Mouse (Mus musculus) embryonic facial prominence, embryonic 10.5 days (tissue): ENCODE data around the gene Gmcl1. TPM values are rescaled to one million over a fixed set of nuclear protein-coding genes. Genes with fewer than 3 reads are reported as not detected.

Experiments
- DNase-seq: peaks from one replicate; pipeline ENCODE4 v3.0.0-alpha.2; 2017; ENCODE audit warnings: low spot score
- H3K27ac ChIP-seq: fragments of 300-500 bp; sonication (generic); replicated peaks from 2 replicates; pipeline ENCODE4 v1.5.1; 2016; ENCODE audit warnings: mild to moderate bottlenecking
- H3K27me3 ChIP-seq: fragments of 300-500 bp; sonication (generic); replicated peaks from 2 replicates; pipeline ENCODE4 v1.6.1; 2016; ENCODE audit warnings: low read depth, mild to moderate bottlenecking; ENCODE audit not compliant: poor library complexity, severe bottlenecking
- H3K36me3 ChIP-seq: fragments of 300-500 bp; sonication (generic); replicated peaks from 2 replicates; pipeline ENCODE4 v1.6.1; 2016; ENCODE audit warnings: mild to moderate bottlenecking, moderate library complexity
- H3K4me1 ChIP-seq: fragments of 300-500 bp; sonication (generic); 2 replicates; pipeline ENCODE4 v1.6.1; 2016
- H3K4me3 ChIP-seq: fragments of 300-500 bp; sonication (generic); 2 replicates; pipeline ENCODE4 v1.5.1; 2016; ENCODE audit warnings: mild to moderate bottlenecking, moderate library complexity
- H3K9me3 ChIP-seq: fragments of 300-500 bp; sonication (generic); 2 replicates; pipeline ENCODE4 v1.6.1; 2016; ENCODE audit warnings: mild to moderate bottlenecking
- WGBS: fragments of 180-500 bp; shearing (Covaris S2); methylation state at CpG from one replicate; pipeline ENCODE4 v1.1.7; 2016; 5-methylcytosine and 5-hydroxymethylcytosine counted together
- polyA plus RNA-seq: library from polyadenylated mRNA; unstranded; fragments of >200 nt; fragmentation: Nextera tagmentation; extraction: Ambion mirVana; gene quantifications from 2 replicates; pipeline ENCODE4 v1.2.1, GENCODE M21; 2016

The Gmcl1 gene
- polyA plus RNA-seq, 1 experiment from 2014 or later, result 36.3 TPM

DNA sequence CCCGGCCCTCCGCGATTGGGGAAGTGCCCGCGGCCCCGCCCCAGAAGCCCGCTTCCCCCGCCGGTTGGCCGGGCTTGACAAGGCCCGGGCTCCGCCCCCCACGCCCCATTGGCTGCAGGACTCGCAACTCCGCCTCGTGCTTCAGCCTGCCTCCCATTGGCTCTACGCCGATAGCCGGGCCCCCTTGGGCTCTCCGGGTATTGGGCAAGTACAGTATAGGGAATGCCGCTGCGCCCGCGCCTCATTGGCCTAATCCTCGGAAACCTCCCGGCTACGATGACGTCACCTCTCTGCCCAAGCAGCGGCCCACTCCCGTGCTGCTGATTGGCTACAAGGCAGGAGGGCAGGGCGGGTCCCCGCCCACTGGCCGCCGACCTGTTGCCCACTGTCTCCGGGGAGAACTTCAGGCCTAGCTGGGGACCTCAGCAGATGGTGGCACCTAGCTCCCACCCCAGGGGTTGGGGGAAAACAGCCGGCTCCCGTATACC, 63.9 kb downstream of the Gmcl1 start:
- DNase-seq, result peak; percentile 100
- peaks cover 34% of the 10 kb centered on the region for H3K36me3 ChIP-seq
- no peaks in the 10 kb centered on the region for H3K9me3 ChIP-seq
- H3K4me3 ChIP-seq, result peak overlapping the region; percentile 88
- H3K27ac ChIP-seq, result peak overlapping the region; percentile 73
- no peaks in the 10 kb centered on the region for H3K27me3 ChIP-seq
- WGBS, result 1% methylated on average over 37 of the region's 37 CpGs
- H3K4me1 ChIP-seq, result peaks cover 23% of the 10 kb centered on the region

DNA sequence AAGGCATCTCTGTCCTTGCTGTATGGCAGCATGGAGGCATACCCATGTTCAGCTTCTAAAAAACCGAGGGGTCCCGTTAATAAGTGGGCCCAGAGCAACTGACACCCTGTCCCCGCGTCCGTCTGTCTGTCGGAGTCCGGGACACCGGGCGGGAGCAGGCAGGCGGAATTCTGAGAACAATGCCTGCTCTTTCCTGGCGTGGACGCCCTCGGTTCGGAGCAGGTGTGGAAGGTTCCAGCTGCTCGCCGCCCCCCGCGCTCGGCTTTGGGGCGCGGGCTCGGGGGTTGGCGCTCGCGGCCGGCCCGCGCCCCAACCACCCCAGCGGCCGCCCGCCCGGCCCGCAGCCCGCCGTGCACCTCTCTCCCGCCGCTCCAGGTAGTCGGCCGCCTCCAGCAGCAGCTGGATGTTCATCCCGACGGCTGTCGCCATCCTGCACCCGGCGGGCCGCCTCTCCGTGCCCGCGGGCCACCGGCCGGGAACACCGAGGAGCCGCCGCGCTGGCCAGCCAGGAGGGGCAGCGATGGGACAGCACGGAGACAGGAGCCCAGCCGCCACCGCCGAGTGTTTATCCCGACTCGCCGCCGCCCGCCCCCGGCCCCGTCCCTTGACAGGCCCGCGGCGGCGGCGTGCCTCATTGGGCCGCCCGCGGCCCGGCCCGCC, 64.5 kb downstream of the Gmcl1 start, which contains the start of gene Mxd1:
Mxd1 (minus strand) TSS at position 582 of the 660 bp plus-strand sequence.
- under 1% methylated on average over 76 of the region's 76 CpGs for WGBS
- DNase-seq, result no peak
- peak within 1 kb of the TSS; percentile 73 for H3K27ac ChIP-seq
- no peaks in the 10 kb centered on the region for H3K9me3 ChIP-seq
- H3K4me1 ChIP-seq, result peaks cover 23% of the 10 kb centered on the region
- no peaks in the 10 kb centered on the region for H3K27me3 ChIP-seq
- H3K4me3 ChIP-seq, result peak within 1 kb of the TSS; percentile 88
- peaks cover 29% of the 10 kb centered on the region for H3K36me3 ChIP-seq

DNA sequence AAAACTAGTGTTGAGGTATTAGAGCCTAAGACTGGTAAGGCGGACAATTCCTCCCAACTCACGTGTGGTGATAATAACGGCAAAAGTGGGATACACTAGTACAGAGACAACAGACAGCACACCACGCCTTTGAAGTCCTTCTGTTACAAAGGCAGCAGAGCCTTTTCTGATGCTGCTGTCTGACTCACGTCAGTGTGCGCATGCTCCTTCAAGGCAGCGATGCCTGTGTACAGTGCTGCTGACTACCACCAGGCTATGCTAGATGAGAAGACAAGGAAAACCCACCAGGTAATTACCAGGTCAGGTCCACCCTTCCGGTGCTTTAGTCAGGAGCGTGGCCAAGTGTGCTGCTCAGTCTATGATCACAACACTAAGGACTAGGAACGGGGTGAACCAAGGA, 66.1 kb downstream of the Gmcl1 start:
- no peaks in the 10 kb centered on the region for H3K9me3 ChIP-seq
- H3K4me3 ChIP-seq, result 0 out of 2 replicates have a peak overlapping the region, but pooled peaks have one; percentile 8
- peaks cover 20% of the 10 kb centered on the region for H3K36me3 ChIP-seq
- H3K4me1 ChIP-seq, result peaks cover 23% of the 10 kb centered on the region
- no peak for DNase-seq
- WGBS, result 93% methylated on average over 10 of the region's 10 CpGs
- H3K27me3 ChIP-seq, result no peaks in the 10 kb centered on the region
- H3K27ac ChIP-seq, result no peak overlapping the region

DNA sequence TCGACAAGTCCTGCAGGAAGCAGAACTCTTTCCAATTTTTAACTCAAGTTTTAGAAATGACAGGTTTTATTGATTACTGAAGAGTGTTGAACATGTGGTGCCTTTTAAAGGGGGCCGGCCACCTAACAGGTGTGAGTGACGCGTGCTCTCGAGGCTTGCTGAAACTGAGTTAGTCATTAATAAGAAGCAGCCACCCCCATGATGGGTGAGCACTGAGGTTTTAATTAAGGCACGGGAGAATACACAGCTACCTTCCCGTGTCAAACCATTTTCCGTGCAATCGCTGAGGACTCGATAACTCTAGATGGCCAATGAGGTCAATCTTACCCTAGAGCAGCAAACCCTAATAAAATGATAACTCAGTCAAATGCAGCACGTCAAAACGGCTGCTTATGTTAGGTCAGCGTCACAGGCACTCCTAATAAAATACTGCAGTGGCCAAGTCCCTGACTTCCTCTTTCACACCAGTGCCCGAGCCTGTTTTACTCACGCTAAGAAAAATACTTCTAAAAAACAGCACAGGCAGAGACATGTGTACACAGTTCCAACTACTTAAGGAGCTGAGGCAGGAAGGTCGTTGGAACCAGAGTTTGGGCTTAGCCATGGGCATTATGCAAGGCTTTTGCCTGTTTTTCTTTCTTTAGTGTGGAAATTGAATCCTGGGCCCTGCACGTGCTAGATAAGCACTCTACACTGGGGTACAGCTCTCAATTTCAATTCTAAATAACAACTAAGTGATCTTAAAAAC, 67.4 kb downstream of the Gmcl1 start:
- no peak for DNase-seq
- H3K27me3 ChIP-seq, result no peaks in the 10 kb centered on the region
- 87% methylated on average over 17 of the region's 17 CpGs for WGBS
- no peak overlapping the region for H3K27ac ChIP-seq
- H3K36me3 ChIP-seq, result peaks cover 24% of the 10 kb centered on the region
- H3K9me3 ChIP-seq, result no peaks in the 10 kb centered on the region
- H3K4me1 ChIP-seq, result peaks cover 23% of the 10 kb centered on the region
- H3K4me3 ChIP-seq, result no peak overlapping the region

DNA sequence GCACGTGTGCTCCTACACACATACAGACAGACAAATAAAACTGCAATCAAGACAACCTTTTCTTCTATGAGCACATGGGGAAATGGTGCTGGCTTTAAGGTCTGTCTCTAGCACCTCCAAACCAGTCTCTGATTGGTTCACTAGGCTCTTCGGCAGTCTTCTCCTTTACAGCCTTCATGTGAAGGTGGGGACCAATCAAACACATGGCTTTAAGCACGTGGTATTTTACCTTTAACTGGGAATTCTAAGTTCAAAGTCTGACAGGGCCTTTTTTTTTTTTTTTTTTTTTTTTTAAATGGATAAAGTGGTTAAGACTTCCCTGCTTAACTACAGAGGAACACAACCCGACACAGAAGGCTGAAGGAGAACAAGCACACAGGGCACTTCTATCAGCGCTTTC, 68.1 kb downstream of the Gmcl1 start:
- H3K27ac ChIP-seq, result no peak overlapping the region
- peaks cover 23% of the 10 kb centered on the region for H3K4me1 ChIP-seq
- DNase-seq, result no peak
- no peak overlapping the region for H3K4me3 ChIP-seq
- no peaks in the 10 kb centered on the region for H3K9me3 ChIP-seq
- WGBS, result 88% methylated on average over 5 of the region's 5 CpGs
- H3K36me3 ChIP-seq, result peaks cover 29% of the 10 kb centered on the region
- H3K27me3 ChIP-seq, result no peaks in the 10 kb centered on the region

DNA sequence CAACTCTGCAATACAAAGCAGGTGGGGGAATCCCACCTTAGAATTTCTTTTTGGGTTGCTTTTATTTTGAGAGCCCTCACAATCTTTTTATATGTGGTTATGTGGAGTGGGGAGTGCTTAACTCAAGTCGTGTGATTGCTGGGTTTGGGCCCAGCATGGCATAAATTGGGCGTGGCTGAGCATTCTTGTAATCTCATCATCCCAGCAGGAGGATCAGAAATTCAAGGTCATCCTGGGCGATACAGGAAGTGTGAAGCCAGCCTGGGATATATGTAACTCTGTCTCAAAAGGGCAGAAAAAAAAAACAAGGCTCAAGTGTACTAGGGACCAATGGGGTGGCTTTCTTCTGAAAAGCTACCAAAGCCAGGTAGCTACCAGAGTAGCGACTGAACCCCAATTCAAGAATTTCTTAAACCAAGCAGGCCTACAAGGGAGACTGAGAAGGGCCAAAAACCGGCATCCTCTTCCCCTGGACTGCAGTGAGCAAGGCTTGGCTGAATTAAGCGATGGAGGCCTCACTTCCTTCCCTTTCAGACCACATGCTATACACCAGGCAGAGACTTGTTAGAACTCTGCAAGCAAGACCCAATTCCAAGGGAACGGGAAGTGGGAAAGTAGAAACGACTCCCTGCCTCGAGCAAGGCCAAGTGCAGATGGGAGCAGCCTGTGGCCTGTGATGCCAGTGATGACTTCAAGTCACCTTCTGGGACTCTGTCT, 72.9 kb downstream of the Gmcl1 start:
- no peak overlapping the region for H3K4me3 ChIP-seq
- no peaks in the 10 kb centered on the region for H3K27me3 ChIP-seq
- H3K36me3 ChIP-seq, result peaks cover 42% of the 10 kb centered on the region
- no peaks in the 10 kb centered on the region for H3K9me3 ChIP-seq
- H3K4me1 ChIP-seq, result no peaks in the 10 kb centered on the region
- H3K27ac ChIP-seq, result no peak overlapping the region
- no peak for DNase-seq
- 80% methylated on average over 9 of the region's 9 CpGs for WGBS

DNA sequence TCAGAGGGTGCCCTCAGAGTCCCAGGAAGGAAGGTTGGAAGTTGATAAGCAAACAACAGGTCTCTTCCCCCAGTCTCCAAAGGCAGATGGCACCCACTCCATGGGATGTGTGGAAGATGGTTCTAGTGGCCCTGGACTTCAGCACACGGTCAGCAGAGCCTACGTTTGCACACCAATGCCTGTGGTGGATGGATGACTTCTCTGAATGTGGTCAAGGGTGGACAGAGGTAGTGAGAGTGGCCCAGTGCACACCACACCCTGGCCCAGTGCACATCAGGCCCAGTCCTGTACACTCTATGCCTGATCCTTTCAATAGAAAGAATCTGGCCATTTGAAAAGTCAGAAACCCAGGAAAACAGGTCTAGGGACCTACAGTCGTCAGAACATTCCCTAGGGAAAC, 74.7 kb downstream of the Gmcl1 start:
- no peak for DNase-seq

DNA sequence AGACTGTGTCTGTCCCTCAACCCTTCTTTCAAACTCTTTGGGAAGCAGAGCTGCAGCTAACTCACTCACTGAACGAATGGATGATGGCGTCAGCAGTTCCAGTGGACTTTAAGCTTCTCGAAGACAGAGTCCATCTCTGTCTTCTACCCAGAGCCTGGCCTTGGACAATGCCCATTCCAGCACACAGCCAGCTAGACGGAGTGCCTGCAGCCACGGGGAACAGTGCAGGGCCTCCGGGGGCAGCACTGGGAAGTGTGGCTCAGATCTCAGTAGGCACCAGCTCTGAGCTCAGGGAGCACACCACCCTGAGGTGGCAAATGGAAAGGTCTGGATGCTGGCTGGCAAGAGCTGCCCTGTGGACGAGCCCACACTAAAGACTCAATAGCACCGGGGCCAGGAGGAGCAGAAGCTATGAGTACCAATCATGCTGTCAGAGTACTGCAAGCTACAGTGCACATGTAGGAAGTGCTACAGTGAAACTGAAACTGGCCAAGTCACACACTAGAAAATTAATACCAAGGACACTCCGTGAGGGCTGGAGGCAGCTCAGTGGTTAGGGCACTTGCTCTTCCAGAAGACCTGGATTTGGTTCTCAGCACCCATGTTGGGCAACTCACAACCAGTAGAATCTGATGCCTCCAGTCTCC, 78.8 kb downstream of the Gmcl1 start:
- H3K4me3 ChIP-seq, result no peak overlapping the region
- no peaks in the 10 kb centered on the region for H3K9me3 ChIP-seq
- no peak for DNase-seq
- H3K27ac ChIP-seq, result no peak overlapping the region
- WGBS, result 78% methylated on average over 9 of the region's 9 CpGs
- H3K4me1 ChIP-seq, result no peaks in the 10 kb centered on the region
- H3K27me3 ChIP-seq, result no peaks in the 10 kb centered on the region
- peaks cover 55% of the 10 kb centered on the region for H3K36me3 ChIP-seq

More for the DNA sequence above, 74.7 kb downstream of the Gmcl1 start:
- Histone ChIP-seq H3K9me3 (no peaks in the 10 kb centered on the region), H3K4me3 (no peak overlapping the region), H3K27ac (no peak overlapping the region), H3K27me3 (no peaks in the 10 kb centered on the region), H3K36me3 (peaks cover 42% of the 10 kb centered on the region), H3K4me1 (no peaks in the 10 kb centered on the region)
- 83% methylated on average over 3 of the region's 3 CpGs for whole genome bisulfite sequencing

DNA sequence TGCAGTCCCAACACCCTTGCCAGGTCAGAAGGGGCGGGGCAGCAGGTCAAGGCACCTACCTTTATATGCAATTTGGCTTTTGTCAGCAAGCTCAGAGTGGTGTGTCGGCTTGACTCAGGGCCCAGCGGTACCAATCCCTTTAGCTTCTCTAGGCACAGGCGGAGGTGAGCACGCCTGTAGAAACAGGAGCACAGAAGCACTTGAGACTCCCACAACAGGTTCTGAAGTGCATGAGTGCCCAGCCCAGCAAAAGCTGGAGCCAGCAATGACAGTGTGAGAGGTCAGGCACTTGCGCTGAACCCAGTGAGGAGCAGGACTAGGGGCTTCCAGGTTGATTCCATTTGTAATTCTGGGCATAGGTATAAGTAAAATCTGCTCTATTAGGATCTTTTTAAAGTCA, 80.2 kb downstream of the Gmcl1 start:
- no peaks in the 10 kb centered on the region for H3K9me3 ChIP-seq
- 88% methylated on average over 6 of the region's 6 CpGs for WGBS
- peaks cover 55% of the 10 kb centered on the region for H3K36me3 ChIP-seq

DNA sequence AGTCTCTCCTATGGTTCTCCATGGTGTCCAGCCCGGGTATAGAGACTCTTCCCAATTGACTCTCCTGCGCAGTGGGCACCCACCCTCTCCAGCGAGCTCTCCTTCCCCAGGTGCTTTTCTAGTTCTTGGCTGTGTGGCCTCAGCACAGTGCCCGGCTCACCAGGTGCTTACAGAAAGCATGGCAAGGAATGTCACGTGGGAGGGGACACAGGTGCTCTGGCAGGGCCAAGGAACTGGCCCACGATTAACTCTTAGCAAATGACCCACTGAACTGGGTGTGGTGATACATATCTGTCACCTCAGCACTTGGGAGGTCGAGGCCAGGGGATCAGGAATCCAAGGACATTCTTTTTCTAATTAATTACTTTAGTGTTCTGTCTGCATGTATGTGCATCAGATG, 87.0 kb downstream of the Gmcl1 start:
- DNase-seq, result no peak
- Histone ChIP-seq H3K36me3 (peaks cover 25% of the 10 kb centered on the region), H3K4me1 (no peaks in the 10 kb centered on the region), H3K27ac (no peak overlapping the region), H3K4me3 (no peak overlapping the region), H3K27me3 (no peaks in the 10 kb centered on the region), H3K9me3 (no peaks in the 10 kb centered on the region)
- 80% methylated on average over 7 of the region's 7 CpGs for WGBS

More for the DNA sequence above, 80.2 kb downstream of the Gmcl1 start:
- H3K4me3 ChIP-seq, result no peak overlapping the region
- no peaks in the 10 kb centered on the region for H3K4me1 ChIP-seq
- H3K27ac ChIP-seq, result no peak overlapping the region
- DNase-seq, result no peak
- H3K27me3 ChIP-seq, result no peaks in the 10 kb centered on the region

DNA sequence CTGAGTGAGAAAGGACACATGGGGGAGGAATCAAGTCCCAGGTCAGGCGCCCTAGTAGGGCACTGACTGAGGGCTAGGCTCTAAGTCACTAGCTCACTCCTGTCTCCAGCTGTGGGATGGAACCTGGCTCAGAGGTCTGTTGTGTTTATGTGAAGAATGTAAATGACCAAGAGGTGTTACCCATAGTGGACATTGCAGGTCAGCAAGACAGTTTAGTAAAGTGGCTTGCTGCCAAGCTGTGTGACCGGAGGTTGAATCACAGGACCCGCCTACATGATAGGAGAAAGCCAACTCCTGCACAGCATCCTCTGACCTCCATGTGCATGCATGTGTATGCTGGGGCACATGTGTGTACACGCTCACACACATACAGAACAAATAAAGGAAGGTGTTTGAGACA, 87.6 kb downstream of the Gmcl1 start:
- no peak for DNase-seq
- WGBS, result 84% methylated on average over 4 of the region's 4 CpGs
- H3K27me3 ChIP-seq, result no peaks in the 10 kb centered on the region
- H3K27ac ChIP-seq, result no peak overlapping the region
- H3K9me3 ChIP-seq, result no peaks in the 10 kb centered on the region
- H3K4me3 ChIP-seq, result no peak overlapping the region
- H3K36me3 ChIP-seq, result peaks cover 19% of the 10 kb centered on the region
- H3K4me1 ChIP-seq, result no peaks in the 10 kb centered on the region

DNA sequence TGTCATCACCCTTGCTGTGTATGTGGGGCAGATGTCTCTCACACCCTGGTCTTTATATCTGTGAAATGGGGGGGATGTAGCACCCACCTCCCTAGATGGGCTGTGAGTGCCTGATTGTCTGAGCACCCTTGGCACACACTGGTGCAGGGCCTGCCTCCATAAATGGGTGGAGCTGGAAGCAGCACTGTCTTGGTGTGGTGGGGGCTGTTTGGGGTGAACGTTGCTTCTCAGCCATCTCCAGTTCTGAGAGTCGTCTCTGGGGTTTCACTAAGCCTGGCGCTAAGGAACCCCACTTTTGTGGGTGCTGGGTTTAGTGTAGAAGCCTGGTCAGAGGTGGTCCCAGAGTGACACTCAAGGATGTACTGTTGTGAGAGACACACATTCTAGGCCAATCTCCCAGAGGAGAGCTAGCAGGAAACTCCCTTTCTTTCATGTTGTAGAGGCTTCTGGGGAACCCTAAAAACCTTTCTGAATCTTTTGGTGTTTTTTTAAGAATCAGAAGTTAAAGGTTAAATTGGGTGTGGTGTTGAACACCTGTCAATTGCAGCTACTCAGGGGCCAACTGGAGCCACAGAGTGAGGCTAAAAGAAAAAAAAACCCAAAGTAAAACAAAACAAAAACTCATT, 88.3 kb downstream of the Gmcl1 start:
- H3K36me3 ChIP-seq, result peaks cover 12% of the 10 kb centered on the region
- WGBS, result 80% methylated on average over 3 of the region's 3 CpGs
- H3K27ac ChIP-seq, result no peak overlapping the region
- H3K4me1 ChIP-seq, result no peaks in the 10 kb centered on the region
- H3K9me3 ChIP-seq, result no peaks in the 10 kb centered on the region
- no peak for DNase-seq
- H3K27me3 ChIP-seq, result no peaks in the 10 kb centered on the region
- no peak overlapping the region for H3K4me3 ChIP-seq
